Mouse (Mus musculus) intestine, postnatal 0 days (tissue): ENCODE measurements around the gene Fbxo10. TPM values are rescaled to one million over a fixed set of nuclear protein-coding genes. Genes with fewer than 3 reads are reported as not detected.
"Not testable (repeated sequence)": the region's sequence is repeated elsewhere in the genome, so short reads cannot be mapped to it uniquely, and the experiment has no call there.

Experiments
- ATAC-seq: fragments of 200-750 bp; cut with Nextera tagmentation; 2 replicates; pipeline ENCODE4 v1.8.0; 2017; ENCODE audit warnings: mild to moderate bottlenecking, moderate TSS enrichment, moderate library complexity
- H3K27ac ChIP-seq: fragments of 300-500 bp; sonication (generic); 2 replicates; pipeline ENCODE4 v1.5.1; 2014; ENCODE audit warnings: mild to moderate bottlenecking, low read depth, low read length, moderate library complexity
- H3K27me3 ChIP-seq: fragments of 300-500 bp; sonication (generic); replicated peaks from 2 replicates; pipeline ENCODE4 v1.6.1; 2014; ENCODE audit warnings: low read length, mixed read lengths; ENCODE audit not compliant: control insufficient read depth, insufficient read depth
- H3K36me3 ChIP-seq: fragments of 300-500 bp; sonication (generic); 2 replicates; pipeline ENCODE4 v1.6.1; 2014; ENCODE audit warnings: mild to moderate bottlenecking, moderate library complexity; ENCODE audit not compliant: control insufficient read depth, insufficient read depth
- H3K4me1 ChIP-seq: fragments of 300-500 bp; sonication (generic); replicated peaks from 2 replicates; pipeline ENCODE4 v1.6.1; 2014; ENCODE audit warnings: antibody characterized with exemption, low read length, mixed read lengths; ENCODE audit not compliant: control insufficient read depth, insufficient read depth
- H3K4me2 ChIP-seq: fragments of 300-500 bp; sonication (generic); replicated peaks from 2 replicates; pipeline ENCODE4 v1.6.1; 2014; ENCODE audit warnings: low read depth, mild to moderate bottlenecking, moderate library complexity
- H3K4me3 ChIP-seq: fragments of 300-500 bp; sonication (generic); 2 replicates; pipeline ENCODE4 v1.5.1; 2014; ENCODE audit warnings: low read depth, low read length
- H3K9ac ChIP-seq: fragments of 300-500 bp; sonication (generic); 2 replicates; pipeline ENCODE4 v1.6.1; 2014; ENCODE audit warnings: mild to moderate bottlenecking, low read depth, low read length
- H3K9me3 ChIP-seq: fragments of 300-500 bp; sonication (generic); 2 replicates; pipeline ENCODE4 v1.6.1; 2016; ENCODE audit warnings: mixed run types; ENCODE audit not compliant: control insufficient read depth
- CTCF ChIP-seq: sonication (generic); IDR thresholded peaks from 2 replicates; pipeline ENCODE4 v1.5.1; 2016; ENCODE audit warnings: low read depth, mild to moderate bottlenecking, control low read depth, antibody characterized with exemption, moderate library complexity
- WGBS: fragments of 180-500 bp; shearing (Covaris S2); extraction: QIAGEN DNeasy Blood & Tissue Kit; methylation state at CpG from one replicate; pipeline ENCODE4 v1.1.7; 2014; 5-methylcytosine and 5-hydroxymethylcytosine counted together
- polyA plus RNA-seq: library from polyadenylated mRNA; unstranded; fragments of >200 nt; fragmentation: Nextera tagmentation; extraction: Ambion mirVana; gene quantifications from 2 replicates; pipeline ENCODE4 v1.2.1, GENCODE M21; 2015

Fbxo10 gene
- polyA plus RNA-seq, 1 experiment from 2014 or later = 2.6 TPM

DNA sequence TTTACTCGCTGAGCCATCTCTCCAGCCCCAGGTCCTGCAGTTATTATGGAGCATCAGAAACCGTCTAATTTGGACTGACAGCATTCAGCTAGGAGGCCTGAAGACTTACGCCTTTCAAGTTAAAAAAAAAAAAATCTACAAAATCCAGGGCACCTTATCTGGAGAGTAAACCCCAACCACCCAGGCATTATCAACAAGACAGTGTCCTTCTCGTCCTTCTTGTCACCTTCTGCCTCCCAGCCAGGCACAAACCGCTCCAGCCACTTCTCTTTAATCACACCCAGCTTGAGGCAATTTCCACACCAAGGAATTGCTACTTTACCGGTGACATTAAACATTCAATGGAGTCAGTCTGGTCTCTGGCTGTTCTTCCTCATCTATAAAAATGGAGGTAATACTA lies 10.9 kb downstream of the Fbxo10 start:
- no peaks in the 10 kb centered on the region for H3K27me3 ChIP-seq
- H3K4me3 ChIP-seq = no peak overlapping the region
- 85% methylated on average over 6 of the region's 6 CpGs for WGBS
- H3K4me2 ChIP-seq = no peak overlapping the region
- no peak for ATAC-seq
- no peaks in the 10 kb centered on the region for H3K9me3 ChIP-seq
- no peak for TF ChIP-seq CTCF
- H3K9ac ChIP-seq = no peak overlapping the region
- H3K36me3 ChIP-seq = no peaks in the 10 kb centered on the region
- H3K4me1 ChIP-seq = no peaks in the 10 kb centered on the region
- H3K27ac ChIP-seq = no peak overlapping the region

DNA sequence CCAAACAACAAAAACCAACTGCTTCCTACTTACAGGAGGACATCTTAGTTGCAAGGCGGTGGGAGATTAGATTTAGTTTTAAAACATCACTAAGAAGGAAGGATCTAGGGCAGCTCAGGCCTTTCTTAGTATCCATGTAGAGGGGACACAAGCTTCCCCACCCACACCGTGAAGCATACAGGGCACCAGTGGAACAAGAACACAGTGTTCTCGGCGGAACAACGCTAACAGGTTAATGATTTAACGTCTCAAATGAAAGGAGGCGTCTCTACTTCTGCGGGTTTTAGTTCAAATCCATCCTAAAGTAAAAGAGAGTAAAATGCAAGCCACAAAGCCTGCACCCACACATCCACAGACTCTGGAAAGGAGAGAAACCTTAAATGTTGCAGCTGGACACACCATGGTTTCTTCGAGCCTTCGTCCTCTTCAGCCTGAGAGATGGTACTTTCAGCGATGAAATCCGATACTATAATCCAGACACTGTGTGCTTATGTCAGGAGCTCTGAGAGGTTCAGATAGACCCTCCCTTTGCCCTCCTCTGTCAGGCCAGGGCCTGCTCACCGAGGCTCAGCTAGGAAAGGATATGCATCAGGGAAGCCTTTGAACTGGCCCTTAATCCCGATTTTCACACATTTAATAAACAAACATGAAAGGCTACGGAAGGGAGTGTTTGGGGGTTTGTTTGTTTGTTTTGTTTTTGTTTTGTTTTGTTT lies 12.0 kb downstream of the Fbxo10 start:
- no peak overlapping the region for H3K27ac ChIP-seq
- no peak for ATAC-seq

DNA sequence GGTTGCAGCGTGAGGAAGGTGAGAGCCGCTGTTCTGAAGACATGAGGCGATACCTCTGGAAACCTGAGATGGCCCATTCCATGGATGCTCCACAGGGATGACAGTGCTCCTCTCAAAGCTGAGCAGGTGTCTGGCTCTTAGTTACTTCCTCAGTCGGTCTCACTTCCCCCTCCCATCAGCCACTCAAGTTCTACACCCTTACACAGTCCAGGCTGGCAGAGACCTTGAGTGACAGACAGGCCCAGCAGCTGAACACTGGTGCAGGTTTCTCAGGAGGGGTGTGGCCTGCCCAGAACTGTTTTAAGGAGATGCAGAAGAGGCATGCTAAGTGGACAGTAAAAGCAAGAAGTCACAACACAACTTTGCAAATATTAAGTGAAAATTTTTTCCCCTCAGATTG lies 16.7 kb downstream of the Fbxo10 start:
- Histone ChIP-seq H3K9me3 (no peaks in the 10 kb centered on the region), H3K27me3 (no peaks in the 10 kb centered on the region), H3K36me3 (no peaks in the 10 kb centered on the region), H3K4me2 (no peak overlapping the region), H3K9ac (no peak overlapping the region), H3K4me1 (peaks cover 5% of the 10 kb centered on the region; the same call in 1 of the 2 replicates), H3K27ac (no peak overlapping the region), H3K4me3 (no peak overlapping the region)
- no peak for TF ChIP-seq CTCF
- 88% methylated on average over 4 of the region's 4 CpGs for WGBS
- ATAC-seq = no peak

More for the DNA sequence above, 12.0 kb downstream of the Fbxo10 start:
- Histone ChIP-seq H3K27me3 (no peaks in the 10 kb centered on the region), H3K4me2 (no peak overlapping the region), H3K4me3 (no peak overlapping the region), H3K9ac (no peak overlapping the region), H3K4me1 (no peaks in the 10 kb centered on the region), H3K9me3 (no peaks in the 10 kb centered on the region), H3K36me3 (no peaks in the 10 kb centered on the region)
- 66% methylated on average over 15 of the region's 15 CpGs for WGBS
- no peak for TF ChIP-seq CTCF

DNA sequence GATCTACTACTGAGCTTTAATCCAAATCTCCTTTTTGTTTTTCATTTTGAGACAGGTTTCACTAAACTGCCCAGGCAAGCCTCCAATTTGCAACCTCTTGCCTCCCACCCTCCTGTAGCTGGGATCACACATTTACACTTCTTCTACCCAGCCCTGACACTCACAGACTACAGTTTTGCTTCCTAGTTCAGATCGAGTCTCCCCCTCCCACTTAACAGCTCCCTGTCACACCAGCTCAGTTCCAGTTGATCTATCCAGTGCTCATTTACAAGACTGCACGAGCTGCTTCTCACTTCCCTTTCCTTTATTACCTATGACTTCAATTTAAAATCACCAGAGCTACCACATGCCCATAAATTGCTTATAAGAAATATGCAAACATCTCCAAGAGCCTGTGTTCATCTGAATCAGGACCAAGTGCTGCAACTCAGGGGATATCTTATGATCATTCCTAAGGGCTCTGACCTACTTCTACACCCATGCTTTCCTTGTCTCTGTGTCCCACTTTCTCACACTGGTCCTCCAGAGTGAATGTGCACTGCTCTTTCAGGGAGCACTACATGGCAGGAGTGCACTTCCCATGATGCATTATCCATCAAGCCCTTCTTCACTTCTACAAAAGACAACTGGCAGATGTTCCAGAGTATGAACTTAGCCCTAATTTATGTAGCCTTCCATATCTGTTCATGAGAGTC lies 18.2 kb downstream of the Fbxo10 start:
- TF ChIP-seq CTCF = no peak
- H3K9me3 ChIP-seq = no peaks in the 10 kb centered on the region
- no peak overlapping the region for H3K4me3 ChIP-seq
- H3K4me1 ChIP-seq = peaks cover 5% of the 10 kb centered on the region; the same call in 1 of the 2 replicates
- H3K4me2 ChIP-seq = no peak overlapping the region
- no peaks in the 10 kb centered on the region for H3K36me3 ChIP-seq
- H3K27me3 ChIP-seq = no peaks in the 10 kb centered on the region
- no peak overlapping the region for H3K27ac ChIP-seq
- 49% methylated on average over 2 of the region's 2 CpGs for WGBS
- no peak for ATAC-seq
- no peak overlapping the region for H3K9ac ChIP-seq

DNA sequence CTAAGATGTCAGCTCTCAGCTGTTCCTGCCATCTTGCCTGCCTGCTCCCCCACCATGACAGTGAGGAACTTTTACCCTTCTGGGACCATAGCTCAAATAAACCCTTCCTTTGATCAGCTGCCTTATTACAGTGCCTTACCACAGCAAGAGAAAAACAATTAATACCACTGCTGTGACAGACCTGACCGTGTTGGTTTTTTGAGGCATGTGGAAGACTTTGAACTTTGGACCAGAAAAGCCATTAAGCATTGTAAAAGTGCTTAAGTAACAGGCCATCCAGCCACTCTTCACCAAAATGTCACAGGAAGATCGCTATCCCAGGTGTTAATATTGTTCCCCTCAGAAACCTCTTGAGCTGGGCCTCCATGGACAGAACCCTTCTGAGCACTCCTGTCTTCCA lies 19.8 kb downstream of the Fbxo10 start:
- 41% methylated on average over 2 of the region's 2 CpGs for WGBS
- no peak overlapping the region; the same call in 1 of the 2 replicates for H3K27ac ChIP-seq
- no peak overlapping the region for H3K9ac ChIP-seq
- H3K4me3 ChIP-seq = no peak overlapping the region
- H3K4me2 ChIP-seq = no peak overlapping the region
- peaks cover 5% of the 10 kb centered on the region; the same call in 1 of the 2 replicates for H3K4me1 ChIP-seq
- no peaks in the 10 kb centered on the region for H3K27me3 ChIP-seq
- no peaks in the 10 kb centered on the region for H3K36me3 ChIP-seq
- H3K9me3 ChIP-seq = no peaks in the 10 kb centered on the region
- ATAC-seq = peak; percentile 70
- no peak for TF ChIP-seq CTCF

DNA sequence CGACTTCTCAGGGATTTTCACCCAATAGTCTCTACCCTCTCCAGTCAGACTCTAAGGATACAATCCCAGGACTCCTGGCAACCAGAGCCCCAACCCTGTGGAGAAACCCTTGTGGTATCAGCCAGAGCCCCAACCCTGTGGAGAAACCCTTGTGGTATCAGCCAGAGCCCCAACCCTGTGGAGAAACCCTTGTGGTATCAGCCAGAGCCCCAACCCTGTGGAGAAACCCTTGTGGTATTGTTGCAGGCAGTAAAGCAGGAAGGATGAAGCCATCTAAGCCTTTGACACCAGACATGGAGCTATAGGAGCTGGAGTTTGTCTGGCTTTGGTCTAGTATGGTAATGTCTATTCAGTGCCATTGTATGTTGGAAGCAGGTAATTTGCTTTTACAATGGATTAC lies 20.6 kb downstream of the Fbxo10 start:
- H3K4me3 ChIP-seq, H3K27me3 ChIP-seq, H3K4me1 ChIP-seq, H3K9ac ChIP-seq, ATAC-seq, H3K27ac ChIP-seq, H3K9me3 ChIP-seq, H3K4me2 ChIP-seq, H3K36me3 ChIP-seq: not testable (repeated sequence)
- WGBS = 87% methylated on average over 1 of the region's 1 CpGs
